Mouse (Mus musculus): ENCODE results near the gene Txnrd1.

Txnrd1 gene

GRCm38 (mm10) chr10:82833926-82834325 is at the start of gene Txnrd1:
TSS of gene Txnrd1 (plus strand) at chr10:82833951.
- no peak for DNase-seq (ENCODE audit: low spot score in 2 of 2)

- no peak for DNase-seq (ENCODE audit: low spot score in 2 of 2)
Measured at GRCm38 (mm10) chr10:82789181-82789580, 44.6 kb upstream of the Txnrd1 start.

GRCm38 (mm10) chr10:82790504-82790903 is 43.2 kb upstream of the Txnrd1 start:
- no peak for DNase-seq (ENCODE audit: low spot score in 2 of 2)

- no peak for DNase-seq (ENCODE audit: low spot score in 2 of 2)
Measured at GRCm38 (mm10) chr10:82791713-82792112, 42.0 kb upstream of the Txnrd1 start.

GRCm38 (mm10) chr10:82792311-82792710 is 41.4 kb upstream of the Txnrd1 start:
- no peak for DNase-seq (ENCODE audit: low spot score in 2 of 2)

- peak in 1 of 2 experiments; percentile 44 for DNase-seq (ENCODE audit: low spot score in 2 of 2)
Measured at GRCm38 (mm10) chr10:82795071-82795731, 38.5 kb upstream of the Txnrd1 start.

GRCm38 (mm10) chr10:82795767-82796166 is 38.0 kb upstream of the Txnrd1 start:
- DNase-seq (ENCODE audit: low spot score in 2 of 2), result no peak

- no peak for DNase-seq (ENCODE audit: low spot score in 2 of 2)
Measured at GRCm38 (mm10) chr10:82796471-82797118, 37.2 kb upstream of the Txnrd1 start.

- no peak for DNase-seq (ENCODE audit: low spot score in 2 of 2)
Measured at GRCm38 (mm10) chr10:82797119-82797491, 36.6 kb upstream of the Txnrd1 start.

GRCm38 (mm10) chr10:82798312-82798933 is 35.3 kb upstream of the Txnrd1 start:
- no peak for DNase-seq (ENCODE audit: low spot score in 2 of 2)

GRCm38 (mm10) chr10:82800094-82800493 is 33.7 kb upstream of the Txnrd1 start:
- DNase-seq (ENCODE audit: low spot score in 2 of 2), result no peak

- no peak for DNase-seq (ENCODE audit: low spot score in 2 of 2)
Measured at GRCm38 (mm10) chr10:82804396-82804795, 29.4 kb upstream of the Txnrd1 start.

- DNase-seq (ENCODE audit: low spot score in 2 of 2), result no peak
Measured at GRCm38 (mm10) chr10:82805111-82805510, 28.6 kb upstream of the Txnrd1 start.

GRCm38 (mm10) chr10:82806414-82806813 is 27.3 kb upstream of the Txnrd1 start:
- DNase-seq (ENCODE audit: low spot score in 2 of 2), result no peak

GRCm38 (mm10) chr10:82807238-82807637 is 26.5 kb upstream of the Txnrd1 start:
- no peak for DNase-seq (ENCODE audit: low spot score in 2 of 2)

- no peak for DNase-seq (ENCODE audit: low spot score in 2 of 2)
Measured at GRCm38 (mm10) chr10:82808155-82808554, 25.6 kb upstream of the Txnrd1 start.

GRCm38 (mm10) chr10:82808891-82809290 is 24.9 kb upstream of the Txnrd1 start:
- DNase-seq (ENCODE audit: low spot score in 2 of 2), result no peak

GRCm38 (mm10) chr10:82809352-82809751 is 24.4 kb upstream of the Txnrd1 start:
- no peak for DNase-seq (ENCODE audit: low spot score in 2 of 2)

GRCm38 (mm10) chr10:82811855-82812431 is 21.8 kb upstream of the Txnrd1 start:
- peak; percentile 70 to 85 for DNase-seq (ENCODE audit: low spot score in 2 of 2)

GRCm38 (mm10) chr10:82814096-82814970 is 19.4 kb upstream of the Txnrd1 start:
- no peak for DNase-seq (ENCODE audit: low spot score in 2 of 2)

GRCm38 (mm10) chr10:82816441-82816840 is 17.3 kb upstream of the Txnrd1 start:
- no peak for DNase-seq (ENCODE audit: low spot score in 2 of 2)

GRCm38 (mm10) chr10:82817514-82817913 is 16.2 kb upstream of the Txnrd1 start:
- DNase-seq (ENCODE audit: low spot score in 2 of 2), result no peak

Data from urinary bladder, postnatal 4 days (tissue).